13 mouse cellular contexts compared by ENCODE assay signal in genomic region chr10:99678096-99678495, GRCm38 (mm10).
A peak's percentile ranks its signal among the peaks of the same experiment; 100 is the strongest.
DNase-seq lines count a peak whose midpoint lies in the region; ATAC-seq and TF ChIP-seq lines count a peak whose summit lies in the region.
"Had no signal": no experiment of that assay in that cellular context is flagged by ENCODE, and none has a peak within 500 bp of the region (broad histone marks: within the 10 kb centered on the region; RNA-seq: fewer than 3 reads in every experiment).

No protein-coding gene starts in this region.

- no peak overlapping the region for H3K9ac ChIP-seq in midbrain, postnatal 0 days (replicated peaks; ENCODE audit: low read length, poor library complexity, severe bottlenecking)
- H3K9ac ChIP-seq: intestine, embryonic 15.5 days; limb, embryonic 12.5 days had no signal

- no peak for TF ChIP-seq CTCF in midbrain, postnatal 0 days (IDR thresholded peaks at IDR 0.05)

- H3K27me3 ChIP-seq in midbrain, postnatal 0 days (ENCODE audit: insufficient read depth, low read length) = no peaks in the 10 kb centered on the region
- H3K27me3 ChIP-seq in midbrain, embryonic 10.5 days (ENCODE audit: low read depth, poor library complexity, severe bottlenecking) = no peaks in the 10 kb centered on the region
- H3K27me3 ChIP-seq: intestine, embryonic 15.5 days; limb, embryonic 12.5 days had no signal

- H3K9me3 ChIP-seq in midbrain, postnatal 0 days (ENCODE audit: low read length) = no peaks in the 10 kb centered on the region
- no peaks in the 10 kb centered on the region for H3K9me3 ChIP-seq in midbrain, embryonic 10.5 days (replicated peaks)
- H3K9me3 ChIP-seq: heart, embryonic 10.5 days; intestine, embryonic 15.5 days; limb, embryonic 12.5 days had no signal

- H3K4me3 ChIP-seq in midbrain, postnatal 0 days (ENCODE audit: low read depth, low read length) = no peak overlapping the region
- no peak overlapping the region for H3K4me3 ChIP-seq in midbrain, embryonic 10.5 days
- H3K4me3 ChIP-seq: heart, embryonic 10.5 days; intestine, embryonic 15.5 days; limb, embryonic 12.5 days had no signal

- H3K4me1 ChIP-seq in midbrain, postnatal 0 days (ENCODE audit: insufficient read depth, low read length) = no peaks in the 10 kb centered on the region
- peaks cover 16% of the 10 kb centered on the region for H3K4me1 ChIP-seq in midbrain, embryonic 10.5 days
- H3K4me1 ChIP-seq: heart, embryonic 10.5 days; intestine, embryonic 15.5 days; limb, embryonic 12.5 days had no signal

- DNase-seq in midbrain, postnatal 0 days (ENCODE audit: low spot score) = peak; percentile 32
- DNase-seq in midbrain, embryonic 10.5 days (ENCODE audit: low spot score) = no peak
- peak; percentile 39 to 65 for DNase-seq in frontal cortex, postnatal 36 days (ENCODE audit: low spot score in 2 of 2)
- DNase-seq in left cerebral cortex, adult 8-10 months (ENCODE audit: low spot score in 2 of 2) = peak; percentile 22 to 23
- DNase-seq in urinary bladder, adult 18-20 months (ENCODE audit: low spot score in 2 of 2) = no peak
- no peak for DNase-seq in gastrocnemius, postnatal 10 days
- DNase-seq: retina, postnatal 1 day had no signal

- no peaks in the 10 kb centered on the region for H3K36me3 ChIP-seq in midbrain, postnatal 0 days (ENCODE audit: insufficient read depth, low read length)
- no peaks in the 10 kb centered on the region for H3K36me3 ChIP-seq in midbrain, embryonic 10.5 days
- H3K36me3 ChIP-seq: heart, embryonic 10.5 days; intestine, embryonic 15.5 days; limb, embryonic 12.5 days had no signal

- H3K27ac ChIP-seq in midbrain, postnatal 0 days (ENCODE audit: low read depth, low read length) = no peak overlapping the region
- no peak overlapping the region for H3K27ac ChIP-seq in midbrain, embryonic 10.5 days (replicated peaks)
- H3K27ac ChIP-seq: heart, embryonic 10.5 days; intestine, embryonic 15.5 days; limb, embryonic 12.5 days had no signal

- H3K4me2 ChIP-seq in midbrain, postnatal 0 days (ENCODE audit: low read depth, low read length, poor library complexity, severe bottlenecking) = no peak overlapping the region
- H3K4me2 ChIP-seq: intestine, embryonic 15.5 days; limb, embryonic 12.5 days had no signal

- 66% methylated on average over 9 of the region's 9 CpGs for WGBS in midbrain, postnatal 0 days
- 85% methylated on average over 9 of the region's 9 CpGs for WGBS in midbrain, embryonic 10.5 days

- ATAC-seq in midbrain, postnatal 0 days (ENCODE audit: low FRiP score) = no peak
- ATAC-seq in erythroblast, adult 5-6 weeks (replicated peaks; ENCODE audit: low FRiP score, poor library complexity, severe bottlenecking) = no peak
- ATAC-seq: activated CD4-positive, CD25-positive, alpha-beta regulatory T cell, adult 4 months; intestine, embryonic 15.5 days; lung, postnatal 0 days had no signal

Comparison
In these comparisons a context has a peak if more than half of its experiments do, and no peak if none do; other contexts are left out.
1. DNase-seq: peak in midbrain, postnatal 0 days (single experiment), frontal cortex, postnatal 36 days (2 of 2) and left cerebral cortex, adult 8-10 months (2 of 2); none in midbrain, embryonic 10.5 days (single experiment), urinary bladder, adult 18-20 months (0 of 2) and gastrocnemius, postnatal 10 days (single experiment).